Mouse (Mus musculus): Measurements from ENCODE around the gene Galntl5.

DNA sequence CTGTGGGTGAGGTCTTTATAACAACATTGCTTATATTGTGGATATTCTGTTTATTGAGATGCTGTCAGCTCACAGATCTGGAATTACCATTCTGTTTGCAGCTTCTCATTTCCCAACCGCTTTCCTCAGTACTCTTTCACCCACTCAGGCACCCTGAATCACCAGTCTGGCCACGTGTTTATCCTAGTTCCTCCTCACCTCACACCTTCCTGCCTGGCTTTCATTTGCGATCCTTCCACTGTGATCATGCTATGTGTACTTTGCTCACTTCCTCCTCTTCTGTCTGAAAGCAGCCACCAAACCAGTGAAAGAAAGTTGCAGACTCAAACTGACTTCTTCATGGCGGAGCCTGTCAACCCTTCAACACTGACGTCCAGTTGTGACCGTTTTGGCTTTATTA, 61.8 kb downstream of the Galntl5 start:
- no peak for TF ChIP-seq GATA1 (IDR thresholded peaks at IDR 0.05; ENCODE audit: borderline replicate concordance, low read length)
- TF ChIP-seq FLI1 (IDR thresholded peaks at IDR 0.05; ENCODE audit: low read length): no peak
